Mouse (Mus musculus): ENCODE data around the gene Fadd. TPM values are rescaled to one million over a fixed set of nuclear protein-coding genes. Genes with fewer than 3 reads are reported as not detected.

Fadd gene
- polyA plus RNA-seq, 2 experiments: 9.3 to 9.6 TPM

DNA sequence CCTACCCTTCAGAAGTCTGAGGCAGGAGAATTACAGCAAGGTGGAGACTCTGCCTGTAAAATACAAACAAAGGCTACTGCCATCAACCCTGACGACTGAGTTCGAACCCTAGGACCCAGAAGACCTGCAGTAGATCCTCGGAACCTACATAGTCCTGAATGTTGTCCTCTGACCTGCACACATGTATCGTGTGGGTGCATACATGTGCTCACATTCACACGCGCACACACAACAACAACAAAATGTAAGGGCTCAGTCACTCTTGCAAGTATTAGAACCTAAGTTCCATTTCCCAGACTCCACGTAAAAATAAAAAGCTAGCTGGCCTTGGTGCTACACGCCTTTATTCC, 28.2 kb downstream of the Fadd start:
- peaks cover 29% of the 10 kb centered on the region for H3K36me3 ChIP-seq (ENCODE audit: control insufficient read depth, insufficient read depth, low read length)
- peak overlapping the region; percentile 94 for H3K4me3 ChIP-seq (replicated peaks; ENCODE audit: low read length)
- H3K27ac ChIP-seq (replicated peaks; ENCODE audit: low read depth, low read length): no peak overlapping the region
- no peaks in the 10 kb centered on the region for H3K27me3 ChIP-seq (ENCODE audit: control insufficient read depth, insufficient read depth, low read length)
- WGBS: 23% methylated on average over 8 of the region's 8 CpGs
- DNase-seq (ENCODE audit: low spot score): no peak
- ATAC-seq (ENCODE audit: low FRiP score, low read depth): peak; percentile 12; the same call in 1 of the 2 replicates
- H3K9ac ChIP-seq (ENCODE audit: low read depth, low read length, severe bottlenecking): peak overlapping the region; percentile 61
- no peaks in the 10 kb centered on the region for H3K9me3 ChIP-seq (ENCODE audit: control insufficient read depth, low read length)
- H3K4me1 ChIP-seq (ENCODE audit: control insufficient read depth, insufficient read depth, low read length): peaks cover 12% of the 10 kb centered on the region
- no peak for TF ChIP-seq POLR2A (IDR thresholded peaks at IDR 0.05; ENCODE audit: borderline replicate concordance, extremely low read depth, insufficient read depth, insufficient read length)
- peak overlapping the region; percentile 83 for H3K4me2 ChIP-seq (replicated peaks; ENCODE audit: low read depth, low read length, severe bottlenecking)

DNA sequence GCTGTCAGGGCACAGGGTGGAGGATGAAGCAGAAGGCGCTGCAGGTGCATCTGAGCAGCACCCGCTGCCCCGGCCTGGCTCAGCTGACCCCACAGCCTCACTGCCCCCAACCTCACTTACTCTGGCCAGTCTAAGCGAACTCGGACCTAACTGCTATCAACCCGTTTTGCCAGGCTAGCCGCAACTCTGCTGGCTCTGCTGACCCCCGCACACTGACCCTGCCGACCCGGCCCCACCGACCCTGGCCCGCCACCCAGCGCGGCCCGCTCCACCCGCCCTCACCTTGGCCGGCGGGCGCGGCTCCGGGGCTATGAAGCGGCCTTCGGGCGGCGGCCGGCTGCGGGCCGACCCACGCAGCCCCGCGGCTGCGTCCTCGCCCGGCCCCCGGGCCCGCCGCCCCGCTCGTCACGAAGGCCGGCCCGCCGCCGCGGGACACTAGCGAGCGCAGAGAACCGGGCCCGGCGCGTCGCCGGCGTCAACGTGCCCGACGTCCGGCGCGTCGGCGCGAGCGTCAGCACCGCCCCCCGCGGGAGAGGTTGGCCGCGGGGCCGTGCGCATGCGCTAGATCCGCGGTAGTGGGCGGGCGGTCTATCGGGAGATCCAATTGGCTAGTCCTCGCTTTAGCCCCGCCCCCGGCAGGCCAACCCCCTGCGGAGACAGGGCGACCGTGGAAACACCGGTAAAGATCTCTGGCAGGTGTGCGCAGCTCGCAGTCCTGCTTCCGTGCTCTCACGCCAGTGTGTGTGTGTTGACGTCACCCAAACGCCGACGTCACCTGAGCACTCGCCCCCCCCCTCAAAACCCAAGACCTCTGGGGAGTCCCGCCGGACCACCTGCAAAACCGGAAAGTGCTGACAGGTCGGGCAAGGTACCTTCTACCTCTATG, 28.8 kb downstream of the Fadd start, which contains the start of gene Ppfia1:
Gene Ppfia1 (minus strand): TSS at position 493 of the 886 bp plus-strand sequence.
- H3K9ac ChIP-seq (ENCODE audit: low read depth, low read length, severe bottlenecking): peak within 1 kb of the TSS; percentile 95

GRCm38 (mm10) chr7:144552274-144552673, 30.0 kb downstream of the Fadd start:
- Histone ChIP-seq H3K36me3 (ENCODE audit: control insufficient read depth, insufficient read depth, low read length) (peaks cover 36% of the 10 kb centered on the region), H3K4me1 (ENCODE audit: control insufficient read depth, insufficient read depth, low read length) (peaks cover 12% of the 10 kb centered on the region), H3K27me3 (ENCODE audit: control insufficient read depth, insufficient read depth, low read length) (no peaks in the 10 kb centered on the region), H3K4me2 (replicated peaks; ENCODE audit: low read depth, low read length, severe bottlenecking) (peak overlapping the region; percentile 83), H3K4me3 (replicated peaks; ENCODE audit: low read length) (peak overlapping the region; percentile 94), H3K9me3 (ENCODE audit: control insufficient read depth, low read length) (no peaks in the 10 kb centered on the region), H3K27ac (replicated peaks; ENCODE audit: low read depth, low read length) (no peak overlapping the region), H3K9ac (ENCODE audit: low read depth, low read length, severe bottlenecking) (peak overlapping the region; percentile 95)
- WGBS: 90% methylated on average over 8 of the region's 8 CpGs
- no peak for TF ChIP-seq POLR2A (IDR thresholded peaks at IDR 0.05; ENCODE audit: borderline replicate concordance, extremely low read depth, insufficient read depth, insufficient read length)
- DNase-seq (ENCODE audit: low spot score) (no peak), ATAC-seq (ENCODE audit: low FRiP score, low read depth) (no peak)

More for the DNA sequence above, 28.8 kb downstream of the Fadd start, which contains the start of gene Ppfia1:
- H3K9me3 ChIP-seq (ENCODE audit: control insufficient read depth, low read length): no peaks in the 10 kb centered on the region
- H3K27ac ChIP-seq (replicated peaks; ENCODE audit: low read depth, low read length): no peak within 1 kb of the TSS
- peak; percentile 96 for ATAC-seq (ENCODE audit: low FRiP score, low read depth)
- 1% methylated on average over 69 of the region's 97 CpGs for WGBS
- TF ChIP-seq POLR2A (IDR thresholded peaks at IDR 0.05; ENCODE audit: borderline replicate concordance, extremely low read depth, insufficient read depth, insufficient read length): no peak
- H3K4me1 ChIP-seq (ENCODE audit: control insufficient read depth, insufficient read depth, low read length): peaks cover 12% of the 10 kb centered on the region
- DNase-seq (ENCODE audit: low spot score): peak; percentile 97
- peaks cover 33% of the 10 kb centered on the region for H3K36me3 ChIP-seq (ENCODE audit: control insufficient read depth, insufficient read depth, low read length)
- H3K4me2 ChIP-seq (replicated peaks; ENCODE audit: low read depth, low read length, severe bottlenecking): peak within 1 kb of the TSS; percentile 83
- H3K27me3 ChIP-seq (ENCODE audit: control insufficient read depth, insufficient read depth, low read length): no peaks in the 10 kb centered on the region
- H3K4me3 ChIP-seq (replicated peaks; ENCODE audit: low read length): peak within 1 kb of the TSS; percentile 94

DNA sequence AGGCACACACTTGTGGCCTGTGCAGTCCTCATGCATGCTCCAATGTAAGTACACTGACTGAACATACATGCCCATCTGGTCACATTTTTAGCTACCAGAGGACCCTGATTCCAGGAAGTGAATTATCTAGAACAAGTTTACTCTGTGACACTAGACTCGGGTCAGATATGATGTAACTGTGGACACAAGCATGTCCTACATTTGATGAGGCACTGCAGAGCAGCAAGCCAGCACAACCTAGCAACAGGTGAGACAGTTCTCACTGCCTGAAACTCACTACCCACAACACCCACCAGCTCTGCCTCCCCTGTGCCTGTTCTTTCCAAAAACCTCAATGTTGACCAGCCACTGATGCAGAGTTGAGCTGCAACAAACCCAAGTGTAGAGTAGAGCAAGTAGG, 31.5 kb downstream of the Fadd start:
- no peak for TF ChIP-seq POLR2A (IDR thresholded peaks at IDR 0.05; ENCODE audit: borderline replicate concordance, extremely low read depth, insufficient read depth, insufficient read length)
- no peak overlapping the region for H3K4me2 ChIP-seq (replicated peaks; ENCODE audit: low read depth, low read length, severe bottlenecking)
- H3K4me1 ChIP-seq (ENCODE audit: control insufficient read depth, insufficient read depth, low read length): peaks cover 12% of the 10 kb centered on the region
- no peaks in the 10 kb centered on the region for H3K9me3 ChIP-seq (ENCODE audit: control insufficient read depth, low read length)
- H3K27ac ChIP-seq (replicated peaks; ENCODE audit: low read depth, low read length): no peak overlapping the region
- no peak for ATAC-seq (ENCODE audit: low FRiP score, low read depth)
- 82% methylated on average over 1 of the region's 1 CpGs for WGBS
- no peak overlapping the region for H3K4me3 ChIP-seq (replicated peaks; ENCODE audit: low read length)
- DNase-seq (ENCODE audit: low spot score): no peak
- H3K27me3 ChIP-seq (ENCODE audit: control insufficient read depth, insufficient read depth, low read length): no peaks in the 10 kb centered on the region
- H3K9ac ChIP-seq (ENCODE audit: low read depth, low read length, severe bottlenecking): no peak overlapping the region
- H3K36me3 ChIP-seq (ENCODE audit: control insufficient read depth, insufficient read depth, low read length): peaks cover 46% of the 10 kb centered on the region

DNA sequence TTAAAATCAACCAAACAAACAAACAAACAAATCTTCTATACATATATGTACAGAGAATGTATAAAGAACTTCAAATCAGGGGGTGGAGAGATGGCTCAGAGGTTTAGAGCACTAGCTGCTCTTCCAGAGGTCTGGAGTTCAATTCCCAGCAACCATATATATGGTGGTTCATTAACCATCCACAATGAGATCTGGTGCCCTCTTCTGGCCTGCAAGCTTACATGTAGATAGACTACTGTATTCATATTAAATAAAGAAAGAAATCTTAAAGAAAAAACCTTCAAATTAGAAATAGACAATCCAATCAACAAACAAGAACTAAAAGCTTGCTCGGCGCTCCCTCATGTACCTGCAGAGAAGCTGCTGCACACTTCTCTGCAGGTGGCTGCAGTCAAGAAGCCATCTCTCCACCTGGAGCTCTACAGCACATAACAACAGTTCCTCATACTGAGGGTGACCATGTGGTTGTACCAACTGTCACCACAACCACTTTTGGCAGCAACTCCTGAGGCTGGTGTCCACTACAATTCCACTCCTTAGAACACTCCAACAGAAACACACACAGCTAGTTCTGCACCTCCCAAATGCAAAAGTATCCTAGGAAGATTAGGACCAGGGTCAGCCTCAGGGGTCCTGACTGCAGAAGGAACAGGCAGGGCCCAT, 32.2 kb downstream of the Fadd start:
- Histone ChIP-seq H3K27me3 (ENCODE audit: control insufficient read depth, insufficient read depth, low read length) (no peaks in the 10 kb centered on the region), H3K9ac (ENCODE audit: low read depth, low read length, severe bottlenecking) (no peak overlapping the region), H3K4me2 (replicated peaks; ENCODE audit: low read depth, low read length, severe bottlenecking) (no peak overlapping the region), H3K36me3 (ENCODE audit: control insufficient read depth, insufficient read depth, low read length) (peaks cover 47% of the 10 kb centered on the region), H3K9me3 (ENCODE audit: control insufficient read depth, low read length) (no peaks in the 10 kb centered on the region), H3K4me1 (ENCODE audit: control insufficient read depth, insufficient read depth, low read length) (peaks cover 12% of the 10 kb centered on the region), H3K27ac (replicated peaks; ENCODE audit: low read depth, low read length) (no peak overlapping the region), H3K4me3 (replicated peaks; ENCODE audit: low read length) (no peak overlapping the region)
- no peak for TF ChIP-seq POLR2A (IDR thresholded peaks at IDR 0.05; ENCODE audit: borderline replicate concordance, extremely low read depth, insufficient read depth, insufficient read length)
- no peak for DNase-seq (ENCODE audit: low spot score)
- 96% methylated on average over 2 of the region's 2 CpGs for WGBS
- ATAC-seq (ENCODE audit: low FRiP score, low read depth): no peak
